Mouse (Mus musculus) midbrain, embryonic 14.5 days (tissue): ENCODE data around the gene Nars2. TPM values are rescaled to one million over a fixed set of nuclear protein-coding genes. Genes with fewer than 3 reads are reported as not detected.

Experiments
- ATAC-seq: fragments of 200-750 bp; cut with Nextera tagmentation; 2 replicates; pipeline ENCODE4 v1.8.0; 2017; ENCODE audit warnings: moderate number of reproducible peaks, moderate library complexity; ENCODE audit not compliant: low FRiP score, low TSS enrichment
- DNase-seq: peaks from one replicate; pipeline ENCODE4 v3.0.0-alpha.2; 2015
- H3K27ac ChIP-seq: fragments of 300-500 bp; sonication (generic); replicated peaks from 2 replicates; pipeline ENCODE4 v1.5.1; 2014; ENCODE audit warnings: mild to moderate bottlenecking, low read depth, low read length, moderate library complexity
- H3K27me3 ChIP-seq: fragments of 300-500 bp; sonication (generic); 2 replicates; pipeline ENCODE4 v1.6.1; 2014; ENCODE audit warnings: low read length, control low read depth, mixed read lengths; ENCODE audit not compliant: control insufficient read depth, insufficient read depth
- H3K36me3 ChIP-seq: fragments of 300-500 bp; sonication (generic); 2 replicates; pipeline ENCODE4 v1.6.1; 2014; ENCODE audit warnings: low read length, control low read depth; ENCODE audit not compliant: control insufficient read depth, insufficient read depth
- H3K4me1 ChIP-seq: fragments of 300-500 bp; sonication (generic); 2 replicates; pipeline ENCODE4 v1.6.1; 2014; ENCODE audit warnings: mild to moderate bottlenecking, antibody characterized with exemption, low read length, control low read depth; ENCODE audit not compliant: control insufficient read depth, insufficient read depth
- H3K4me2 ChIP-seq: fragments of 300-500 bp; sonication (generic); 2 replicates; pipeline ENCODE4 v1.6.1; 2014; ENCODE audit warnings: mild to moderate bottlenecking, low read length, moderate library complexity
- H3K4me3 ChIP-seq: fragments of 300-500 bp; sonication (generic); replicated peaks from 2 replicates; pipeline ENCODE4 v1.5.1; 2014; ENCODE audit warnings: low read depth, low read length
- H3K9ac ChIP-seq: fragments of 300-500 bp; sonication (generic); replicated peaks from 2 replicates; pipeline ENCODE4 v1.6.1; 2014; ENCODE audit warnings: mild to moderate bottlenecking, low read length, moderate library complexity
- H3K9me3 ChIP-seq: fragments of 300-500 bp; sonication (generic); 2 replicates; pipeline ENCODE4 v1.6.1; 2016; ENCODE audit warnings: low read length, control low read depth, mixed read lengths; ENCODE audit not compliant: control insufficient read depth
- WGBS: fragments of 180-500 bp; shearing (Covaris S2); extraction: QIAGEN DNeasy Blood & Tissue Kit; methylation state at CpG from one replicate; pipeline ENCODE4 v1.1.7; 2014; 5-methylcytosine and 5-hydroxymethylcytosine counted together
- polyA plus RNA-seq: library from polyadenylated mRNA; unstranded; fragments of >200 nt; fragmentation: Nextera tagmentation; extraction: Ambion mirVana; gene quantifications from 2 replicates; pipeline ENCODE4 v1.2.1, GENCODE M21; 2014

The Nars2 gene
- polyA plus RNA-seq, 1 experiment from 2014 or later, result 18.6 TPM

DNA sequence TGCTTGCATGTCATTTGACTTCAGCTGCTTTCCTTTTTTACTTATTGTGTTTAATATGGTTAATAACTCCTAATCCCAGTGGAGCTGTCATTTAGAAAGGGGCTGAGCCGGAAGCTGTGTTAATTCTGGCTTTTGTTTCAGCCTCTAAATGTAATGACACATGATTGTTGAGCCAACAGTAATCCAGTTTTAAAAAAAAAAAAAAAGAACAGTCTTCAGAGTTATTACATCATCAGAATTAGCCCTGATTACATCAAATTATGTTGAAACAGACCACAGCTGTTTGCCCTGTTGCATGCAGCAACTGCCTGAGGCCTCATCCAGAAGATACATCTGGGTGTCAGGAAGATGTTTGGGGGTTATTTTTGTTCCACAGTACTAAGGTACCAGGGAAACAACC, 123.7 kb downstream of the Nars2 start:
- Histone ChIP-seq H3K27me3 (no peaks in the 10 kb centered on the region), H3K4me3 (no peak overlapping the region), H3K4me1 (no peaks in the 10 kb centered on the region), H3K9me3 (no peaks in the 10 kb centered on the region), H3K4me2 (no peak overlapping the region), H3K9ac (no peak overlapping the region), H3K36me3 (no peaks in the 10 kb centered on the region), H3K27ac (no peak overlapping the region)
- DNase-seq (no peak), ATAC-seq (no peak)
- WGBS, result 70% methylated on average over 1 of the region's 1 CpGs

DNA sequence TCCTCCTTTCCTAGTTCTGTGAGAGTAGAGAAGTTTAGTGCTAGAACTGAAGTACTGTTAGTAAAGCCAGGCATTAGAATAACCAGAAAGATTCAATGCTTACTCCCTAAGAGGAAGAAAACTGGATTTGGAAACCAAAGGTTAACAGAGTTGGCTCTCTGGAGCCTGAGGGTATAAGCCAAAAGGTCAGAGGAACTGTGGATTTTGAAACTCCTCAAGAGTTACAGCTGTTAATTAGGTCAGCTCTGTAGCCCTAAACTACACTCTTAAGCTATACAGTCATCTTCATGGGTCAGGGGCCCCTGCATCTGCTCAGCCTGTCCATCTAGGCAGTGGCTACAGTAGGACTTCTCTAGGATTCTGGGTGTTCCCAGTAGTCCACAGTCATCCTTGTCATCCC, 125.7 kb downstream of the Nars2 start:
- Histone ChIP-seq H3K36me3 (no peaks in the 10 kb centered on the region), H3K9ac (no peak overlapping the region), H3K4me2 (no peak overlapping the region), H3K4me3 (no peak overlapping the region), H3K4me1 (no peaks in the 10 kb centered on the region), H3K27ac (no peak overlapping the region), H3K27me3 (no peaks in the 10 kb centered on the region), H3K9me3 (no peaks in the 10 kb centered on the region)
- ATAC-seq (no peak), DNase-seq (no peak)

DNA sequence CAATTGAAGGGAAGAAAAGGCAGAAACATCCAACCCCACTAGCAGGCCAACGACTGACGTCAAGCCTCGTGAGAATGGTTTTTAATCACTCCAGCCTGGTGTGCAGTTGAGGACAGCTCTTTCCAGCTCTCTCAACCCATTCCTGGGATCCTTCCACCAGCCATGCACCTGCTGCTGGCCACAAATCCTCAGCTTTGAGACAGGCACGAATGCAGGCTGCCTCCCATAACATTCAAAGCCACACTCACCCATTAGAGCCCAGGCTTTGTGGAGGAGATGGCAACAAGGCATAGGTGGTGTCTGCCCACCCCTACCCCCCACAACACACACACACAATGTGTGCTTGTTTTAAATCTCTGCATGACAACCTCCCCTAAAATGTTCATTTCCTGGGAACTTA, 127.4 kb downstream of the Nars2 start:
- no peak overlapping the region for H3K27ac ChIP-seq
- H3K27me3 ChIP-seq, result no peaks in the 10 kb centered on the region
- no peak for DNase-seq
- no peaks in the 10 kb centered on the region for H3K9me3 ChIP-seq
- no peaks in the 10 kb centered on the region for H3K36me3 ChIP-seq
- 45% methylated on average over 4 of the region's 4 CpGs for WGBS
- peaks cover 10% of the 10 kb centered on the region; the same call in 1 of the 2 replicates for H3K4me1 ChIP-seq
- H3K4me3 ChIP-seq, result no peak overlapping the region
- no peak overlapping the region for H3K9ac ChIP-seq
- ATAC-seq, result no peak
- no peak overlapping the region for H3K4me2 ChIP-seq

DNA sequence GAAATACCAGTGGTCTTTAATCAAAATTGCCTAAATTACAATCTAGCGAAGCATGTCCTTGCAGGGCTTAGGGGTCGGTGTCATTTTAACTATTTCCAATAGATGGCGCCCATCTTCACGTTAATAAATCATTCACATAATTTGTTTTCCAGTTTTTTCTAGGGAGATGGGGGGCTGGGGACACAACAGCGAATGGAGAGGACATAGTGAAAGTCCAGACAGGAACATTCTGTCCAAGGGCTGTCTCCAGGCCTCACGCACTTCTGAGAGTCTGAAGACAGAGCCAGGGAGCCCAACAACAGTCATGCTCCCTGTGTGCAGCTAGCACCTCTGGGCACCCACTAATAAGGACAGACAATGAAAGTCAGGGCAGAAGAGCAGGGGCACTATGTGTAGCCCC, 127.8 kb downstream of the Nars2 start:
- H3K9ac ChIP-seq, result no peak overlapping the region
- WGBS, result 13% methylated on average over 6 of the region's 6 CpGs
- no peak overlapping the region for H3K27ac ChIP-seq
- peaks cover 10% of the 10 kb centered on the region; the same call in 1 of the 2 replicates for H3K4me1 ChIP-seq
- no peaks in the 10 kb centered on the region for H3K27me3 ChIP-seq
- H3K9me3 ChIP-seq, result no peaks in the 10 kb centered on the region
- DNase-seq, result peak; percentile 83
- no peak for ATAC-seq
- H3K4me2 ChIP-seq, result no peak overlapping the region
- no peaks in the 10 kb centered on the region for H3K36me3 ChIP-seq
- no peak overlapping the region for H3K4me3 ChIP-seq

DNA sequence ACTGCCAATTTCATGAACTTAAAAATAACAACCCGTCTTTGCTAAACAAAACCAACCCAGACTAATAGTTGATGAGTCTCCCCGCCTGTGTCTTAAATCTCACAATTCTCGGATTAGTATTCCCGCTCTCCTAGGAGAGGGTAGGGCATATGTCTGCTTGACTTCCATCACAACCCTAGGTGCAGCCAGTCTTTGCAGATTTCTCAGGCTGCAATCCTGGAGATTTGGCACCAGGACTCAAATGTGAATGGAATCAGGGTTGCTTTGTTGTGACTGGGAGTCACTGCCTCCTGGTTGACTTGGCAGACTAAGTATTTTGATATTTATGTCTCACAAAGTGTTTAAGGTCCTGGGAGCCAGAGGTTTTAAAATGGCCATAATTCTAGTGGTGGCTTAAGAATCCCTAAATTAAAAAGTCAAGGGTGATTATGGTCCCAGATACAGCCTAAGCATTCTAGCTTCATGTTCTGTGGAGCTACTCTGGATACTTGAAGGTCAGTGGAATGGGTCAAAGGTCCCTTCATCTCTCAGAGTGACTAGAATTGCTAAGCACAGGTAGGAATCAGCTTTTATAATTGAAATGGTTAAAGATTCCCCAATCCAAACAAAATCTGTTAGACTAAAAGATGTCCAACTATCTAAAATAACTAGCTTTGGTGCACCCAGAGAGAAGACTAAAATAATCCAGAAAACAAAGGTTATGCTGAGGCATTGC, 128.5 kb downstream of the Nars2 start:
- DNase-seq, result no peak
- 78% methylated on average over 4 of the region's 4 CpGs for WGBS
- no peaks in the 10 kb centered on the region for H3K27me3 ChIP-seq

DNA sequence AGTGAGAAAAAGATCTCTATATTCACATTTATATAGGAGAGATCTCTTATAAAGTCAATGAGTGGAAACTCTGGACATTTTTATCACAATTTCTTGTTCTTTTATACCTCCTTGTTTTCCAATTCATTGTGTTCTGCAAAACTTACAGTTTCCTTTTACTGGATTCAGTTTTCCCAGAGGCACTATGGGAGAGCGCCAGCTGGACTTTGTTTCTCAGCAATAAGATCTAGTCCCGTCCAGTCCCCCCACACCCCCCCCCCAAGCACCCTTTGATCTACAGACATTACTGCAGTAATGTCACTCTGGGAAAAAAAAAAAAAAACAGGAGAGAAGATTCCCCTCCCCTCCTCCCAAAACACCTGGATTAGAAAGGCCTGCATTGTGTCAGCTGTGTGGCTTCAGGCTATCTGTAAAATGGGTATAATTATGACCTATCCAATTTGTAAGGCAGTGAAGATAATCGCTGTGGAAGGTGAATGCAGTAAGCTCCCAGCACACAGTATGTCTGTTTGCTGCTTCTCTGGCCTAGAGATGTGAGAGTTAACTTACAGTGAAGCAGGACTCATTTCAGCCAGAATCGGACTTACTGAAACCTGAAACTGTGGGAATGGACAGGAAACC, 129.4 kb downstream of the Nars2 start:
- no peaks in the 10 kb centered on the region for H3K36me3 ChIP-seq
- ATAC-seq, result no peak
- H3K27me3 ChIP-seq, result no peaks in the 10 kb centered on the region
- peaks cover 10% of the 10 kb centered on the region; the same call in 1 of the 2 replicates for H3K4me1 ChIP-seq
- peak overlapping the region; percentile 93 for H3K4me3 ChIP-seq
- peak overlapping the region; percentile 94 for H3K9ac ChIP-seq
- no peak for DNase-seq
- peak overlapping the region; percentile 80 for H3K4me2 ChIP-seq
- 35% methylated on average over 4 of the region's 4 CpGs for WGBS
- peak overlapping the region; percentile 84; the same call in 1 of the 2 replicates for H3K27ac ChIP-seq
- H3K9me3 ChIP-seq, result no peaks in the 10 kb centered on the region

More for the DNA sequence above, 128.5 kb downstream of the Nars2 start:
- Histone ChIP-seq H3K27ac (no peak overlapping the region), H3K4me1 (peaks cover 10% of the 10 kb centered on the region; the same call in 1 of the 2 replicates), H3K9ac (no peak overlapping the region), H3K36me3 (no peaks in the 10 kb centered on the region), H3K4me2 (no peak overlapping the region), H3K4me3 (no peak overlapping the region), H3K9me3 (no peaks in the 10 kb centered on the region)
- ATAC-seq, result no peak

DNA sequence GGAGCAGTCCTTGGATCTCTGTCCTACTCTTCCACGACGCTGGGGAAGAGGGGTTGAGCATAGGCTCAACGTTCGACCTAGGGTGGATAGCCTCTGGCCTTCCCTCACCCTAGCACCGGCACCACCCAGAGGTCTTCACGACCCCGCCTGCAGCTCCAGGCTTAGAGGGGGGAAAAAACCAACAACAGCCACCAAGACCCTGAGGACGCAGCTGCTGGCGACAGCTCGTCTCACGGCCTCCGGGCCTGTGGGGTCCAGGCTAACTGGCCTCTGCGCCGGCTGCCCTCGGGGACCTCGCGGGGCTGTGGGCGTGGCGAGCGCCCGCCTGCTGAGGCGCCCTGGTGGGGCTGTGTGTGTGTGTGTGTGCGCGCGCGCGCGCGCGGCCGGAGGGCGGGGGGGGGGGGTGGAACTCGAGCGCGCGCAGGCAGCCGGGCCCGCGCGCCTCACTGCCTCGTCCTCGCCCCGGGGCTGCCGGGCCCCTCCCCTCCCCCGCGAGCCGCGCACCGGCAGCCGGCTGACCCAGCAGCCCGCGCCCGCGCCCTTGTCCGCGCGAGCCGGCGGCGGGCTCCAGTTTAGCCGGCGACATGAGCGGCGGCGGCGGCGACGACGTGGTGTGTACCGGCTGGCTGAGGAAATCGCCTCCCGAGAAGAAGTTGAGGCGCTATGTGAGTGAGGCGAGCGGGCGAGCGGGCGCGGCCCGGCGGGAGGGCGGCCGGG, 130.1 kb downstream of the Nars2 start, which contains the start of gene Gab2:
Gene Gab2, plus strand, starts transcription at position 345 of the 717 bp plus-strand sequence.
- peak within 1 kb of the TSS; percentile 84 for H3K27ac ChIP-seq
- ATAC-seq (peak; percentile 85), DNase-seq (peak; percentile 86)
- H3K9ac ChIP-seq, result peak within 1 kb of the TSS; percentile 94
- H3K36me3 ChIP-seq, result no peaks in the 10 kb centered on the region
- H3K9me3 ChIP-seq, result no peaks in the 10 kb centered on the region
- H3K4me2 ChIP-seq, result peak within 1 kb of the TSS; percentile 80
- no peaks in the 10 kb centered on the region for H3K27me3 ChIP-seq
- peak within 1 kb of the TSS; percentile 93 for H3K4me3 ChIP-seq
- H3K4me1 ChIP-seq, result peaks cover 10% of the 10 kb centered on the region; the same call in 1 of the 2 replicates
- WGBS, result 1% methylated on average over 60 of the region's 83 CpGs

DNA sequence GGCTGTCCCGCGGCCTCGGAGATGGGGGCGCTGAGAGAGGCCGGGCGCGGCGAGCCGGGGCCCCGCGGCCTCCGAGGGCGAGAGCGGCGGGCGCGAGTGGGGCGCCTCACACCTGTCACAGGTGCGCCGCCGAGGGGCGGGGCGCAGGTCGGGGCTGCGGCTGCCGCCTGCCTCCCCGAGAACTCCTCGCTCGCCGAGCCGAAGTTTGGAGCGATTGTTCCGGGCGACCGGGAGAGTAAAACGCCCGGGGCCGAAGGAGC, 130.6 kb downstream of the Nars2 start:
- Histone ChIP-seq H3K4me1 (peaks cover 10% of the 10 kb centered on the region; the same call in 1 of the 2 replicates), H3K27me3 (no peaks in the 10 kb centered on the region), H3K4me3 (peak overlapping the region; percentile 93), H3K4me2 (peak overlapping the region; percentile 80), H3K27ac (peak overlapping the region; percentile 84), H3K9me3 (no peaks in the 10 kb centered on the region), H3K9ac (peak overlapping the region; percentile 94), H3K36me3 (no peaks in the 10 kb centered on the region)
- ATAC-seq, result no peak; the same call in 1 of the 2 replicates
- no peak for DNase-seq
- WGBS, result 0% methylated on average over 25 of the region's 38 CpGs
